Mouse (Mus musculus): ENCODE results near the gene Nav3. TPM values are rescaled to one million over a fixed set of nuclear protein-coding genes. Genes with fewer than 3 reads are reported as not detected.

The Nav3 gene
- total RNA-seq, 2 experiments from 2014 or later = 4.1 to 5.0 TPM

GRCm38 (mm10) chr10:109764412-109765101, 691.4 kb downstream of the Nav3 start:
- DNase-seq (ENCODE audit: low spot score) = no peak
- intact Hi-C loops (cut with DNase I) = no loop called here

- DNase-seq (ENCODE audit: low spot score) = no peak
- intact Hi-C loops (cut with DNase I) = no loop called here
Observed at GRCm38 (mm10) chr10:109758921-109759600, 696.9 kb downstream of the Nav3 start.

GRCm38 (mm10) chr10:109746901-109747300, 709.1 kb downstream of the Nav3 start:
- intact Hi-C loops (cut with DNase I) = no loop called here

GRCm38 (mm10) chr10:109741664-109742063, 714.3 kb downstream of the Nav3 start:
- DNase-seq (ENCODE audit: low spot score) = no peak
- intact Hi-C loops (cut with DNase I) = no loop called here

More at GRCm38 (mm10) chr10:109746901-109747300, 709.1 kb downstream of the Nav3 start:
- DNase-seq (ENCODE audit: low spot score) = no peak

- no peak for DNase-seq (ENCODE audit: low spot score)
- intact Hi-C loops (cut with DNase I) = no loop called here
Observed at GRCm38 (mm10) chr10:109740326-109740725, 715.7 kb downstream of the Nav3 start.

- no peak for DNase-seq (ENCODE audit: low spot score)
- intact Hi-C loops (cut with DNase I) = no loop called here
Observed at GRCm38 (mm10) chr10:109723646-109724045, 732.4 kb downstream of the Nav3 start.

- intact Hi-C loops (cut with DNase I) = no loop called here
- DNase-seq (ENCODE audit: low spot score) = no peak
Observed at GRCm38 (mm10) chr10:109718808-109719207, 737.2 kb downstream of the Nav3 start.

- intact Hi-C loops (cut with DNase I) = no loop called here
- no peak for DNase-seq (ENCODE audit: low spot score)
Observed at GRCm38 (mm10) chr10:109718390-109718789, 737.6 kb downstream of the Nav3 start.

- intact Hi-C loops (cut with DNase I) = no loop called here
- no peak for DNase-seq (ENCODE audit: low spot score)
Observed at GRCm38 (mm10) chr10:109713001-109713400, 743.0 kb downstream of the Nav3 start.

- intact Hi-C loops (cut with DNase I) = no loop called here
- DNase-seq (ENCODE audit: low spot score) = no peak
Observed at GRCm38 (mm10) chr10:109699771-109700335, 756.2 kb downstream of the Nav3 start.

GRCm38 (mm10) chr10:109690564-109690963, 765.4 kb downstream of the Nav3 start:
- intact Hi-C loops (cut with DNase I) = no loop called here
- DNase-seq (ENCODE audit: low spot score) = no peak

- intact Hi-C loops (cut with DNase I) = no loop called here
- DNase-seq (ENCODE audit: low spot score) = peak; percentile 9
Observed at GRCm38 (mm10) chr10:109684109-109685056, 771.6 kb downstream of the Nav3 start.

GRCm38 (mm10) chr10:109672896-109673295, 783.1 kb downstream of the Nav3 start:
- no peak for DNase-seq (ENCODE audit: low spot score)
- intact Hi-C loops (cut with DNase I) = no loop called here

- DNase-seq (ENCODE audit: low spot score) = no peak
- intact Hi-C loops (cut with DNase I) = loop anchor here (5.0 kb wide), 1 partner anchor 935 kb away; no protein-coding TSS in a partner anchor
Observed at GRCm38 (mm10) chr10:109667453-109667852, 788.6 kb downstream of the Nav3 start.

- intact Hi-C loops (cut with DNase I) = loop anchor here (5.0 kb wide), 1 partner anchor 932 kb away; no protein-coding TSS in a partner anchor
- no peak for DNase-seq (ENCODE audit: low spot score)
Observed at GRCm38 (mm10) chr10:109664629-109665317, 791.2 kb downstream of the Nav3 start.

- intact Hi-C loops (cut with DNase I) = no loop called here
- no peak for DNase-seq (ENCODE audit: low spot score)
Observed at GRCm38 (mm10) chr10:109651516-109651915, 804.5 kb downstream of the Nav3 start.

- intact Hi-C loops (cut with DNase I) = no loop called here
- DNase-seq (ENCODE audit: low spot score) = no peak
Observed at GRCm38 (mm10) chr10:109643598-109643997, 812.4 kb downstream of the Nav3 start.

- intact Hi-C loops (cut with DNase I) = no loop called here
- DNase-seq (ENCODE audit: low spot score) = no peak
Observed at GRCm38 (mm10) chr10:109641806-109642205, 814.2 kb downstream of the Nav3 start.

- intact Hi-C loops (cut with DNase I) = no loop called here
- DNase-seq (ENCODE audit: low spot score) = no peak
Observed at GRCm38 (mm10) chr10:109637702-109638101, 818.3 kb downstream of the Nav3 start.

Measured in heart, postnatal 25 days (tissue).